ENCODE assay signal across 14 mouse cellular contexts in the genomic region with DNA sequence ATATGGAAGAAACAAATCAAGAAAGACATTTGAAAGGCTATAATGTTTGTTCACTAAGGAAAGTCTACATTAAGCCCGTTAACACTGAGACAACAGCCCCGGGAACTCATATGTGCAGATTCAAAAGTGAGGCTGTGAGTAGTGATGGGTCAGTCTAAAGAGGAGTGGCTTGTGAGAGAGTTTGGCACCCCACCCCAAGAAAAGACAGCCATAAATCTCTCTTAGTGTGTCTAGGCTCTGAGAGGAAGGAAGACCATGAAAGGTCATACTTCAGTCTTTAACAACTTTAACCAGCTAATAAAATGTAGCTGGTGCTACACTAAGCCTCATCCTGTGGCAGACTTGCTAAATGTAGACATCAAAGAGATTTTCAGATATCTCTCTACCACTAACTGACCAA.
"Had no signal": no experiment of that assay in that cellular context is flagged by ENCODE, and none has a peak within 500 bp of the region (broad histone marks: within the 10 kb centered on the region; RNA-seq: fewer than 3 reads in every experiment).

No protein-coding gene starts in this region.

- H3K27me3 ChIP-seq: liver, embryonic 15.5 days; megakaryocyte, embryonic 14.5 days; midbrain, embryonic 15.5 days had no signal

- H3K36me3 ChIP-seq: liver, embryonic 15.5 days; midbrain, embryonic 15.5 days had no signal

- H3K27ac ChIP-seq: left cerebral cortex, adult 2 months; limb, embryonic 10.5 days; liver, embryonic 15.5 days; macrophage; midbrain, embryonic 15.5 days had no signal

- H3K4me3 ChIP-seq: left cerebral cortex, adult 2 months; limb, embryonic 10.5 days; liver, embryonic 15.5 days; megakaryocyte, embryonic 14.5 days; midbrain, embryonic 15.5 days had no signal

- H3K4me1 ChIP-seq: liver, embryonic 15.5 days; midbrain, embryonic 15.5 days had no signal

- DNase-seq: lung, adult 2 months; right cerebral cortex, adult 18-20 months; right cerebral cortex, postnatal 25 days; thymus, postnatal 36 days had no signal

- H3K4me2 ChIP-seq: liver, embryonic 11.5 days; liver, embryonic 15.5 days; midbrain, embryonic 11.5 days; midbrain, embryonic 15.5 days had no signal

- H3K9me3 ChIP-seq: limb, embryonic 10.5 days; liver, embryonic 15.5 days; megakaryocyte, embryonic 14.5 days; midbrain, embryonic 15.5 days had no signal

- H3K9ac ChIP-seq: liver, embryonic 15.5 days; midbrain, embryonic 15.5 days had no signal

- ATAC-seq: intestine, embryonic 16.5 days; lung, postnatal 0 days; midbrain, embryonic 15.5 days had no signal
